Mouse (Mus musculus) layer of hippocampus, adult 11-12 months (tissue): ENCODE measurements around the gene Rtn4rl1.

ENCODE experiments used
- DNase-seq: peaks from one replicate; pipeline ENCODE4 v3.0.0; 2022; ENCODE audit warnings: low spot score

Gene Rtn4rl1

DNA sequence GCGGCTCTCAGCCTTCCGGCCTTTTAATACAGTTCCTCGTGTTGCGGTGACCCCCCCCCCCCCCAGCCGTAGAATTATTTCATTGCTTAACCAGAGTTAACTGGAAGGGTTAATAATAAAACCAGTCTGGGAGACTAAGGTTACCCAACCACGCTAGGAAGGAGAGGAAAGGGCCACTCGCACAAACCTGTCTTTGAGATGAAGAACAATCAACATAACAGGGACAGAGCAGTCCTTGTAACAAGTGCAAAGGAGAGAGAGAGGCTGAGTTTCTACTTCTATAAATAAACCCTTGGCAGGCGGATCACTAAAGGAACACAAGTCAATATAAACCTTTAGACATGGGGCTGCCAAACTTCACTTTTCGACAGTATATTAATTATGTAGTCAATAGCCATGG lies 104.0 kb downstream of the Rtn4rl1 start:
- DNase-seq, result no peak

- no peak for DNase-seq
These were observed 104.9 kb downstream of the Rtn4rl1 start for GRCm38 (mm10) chr11:75298491-75298890.

DNA sequence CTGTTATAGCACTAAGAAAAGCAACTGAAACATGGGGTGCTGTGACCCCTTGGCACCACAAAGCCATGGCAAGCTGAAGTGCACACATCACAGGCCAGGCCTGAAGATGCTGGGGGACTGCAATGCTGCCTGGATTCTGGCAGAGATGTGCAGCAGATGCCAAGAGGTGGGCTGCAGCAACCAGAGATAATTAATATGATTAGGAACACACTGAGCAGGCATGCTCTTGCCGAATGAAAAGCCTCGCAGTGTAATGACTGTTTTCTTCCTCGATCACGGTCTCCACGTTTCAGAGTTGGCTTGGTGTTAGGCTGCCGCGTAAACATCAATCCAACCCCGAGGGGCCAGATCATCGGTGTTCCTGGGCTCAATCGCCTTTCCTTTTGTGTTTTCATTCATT lies 106.2 kb downstream of the Rtn4rl1 start:
- DNase-seq, result no peak

GRCm38 (mm10) chr11:75300954-75301353 lies 107.4 kb downstream of the Rtn4rl1 start:
- no peak for DNase-seq

GRCm38 (mm10) chr11:75304797-75305196 lies 111.2 kb downstream of the Rtn4rl1 start:
- DNase-seq, result no peak

GRCm38 (mm10) chr11:75308650-75309049 lies 115.1 kb downstream of the Rtn4rl1 start:
- no peak for DNase-seq

DNA sequence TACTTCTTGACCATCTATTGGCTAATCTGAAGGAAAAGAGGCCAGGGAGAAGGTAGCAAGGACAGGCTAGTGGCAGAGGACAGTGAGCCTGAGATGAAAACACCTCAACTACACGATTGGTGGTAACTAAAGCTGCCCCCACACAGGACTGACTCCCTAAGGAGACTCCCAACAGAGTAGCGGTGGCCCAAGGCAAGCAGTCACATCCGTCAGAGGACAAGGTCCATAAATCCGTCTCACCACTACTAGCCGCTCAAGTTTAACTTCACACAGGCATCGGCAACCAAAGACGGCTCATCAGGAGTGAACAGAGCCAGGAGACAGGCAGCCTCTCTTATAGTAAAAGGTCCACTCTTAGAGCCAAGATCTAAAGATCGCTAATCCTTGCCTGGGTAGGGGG lies 117.2 kb downstream of the Rtn4rl1 start:
- DNase-seq, result no peak

DNA sequence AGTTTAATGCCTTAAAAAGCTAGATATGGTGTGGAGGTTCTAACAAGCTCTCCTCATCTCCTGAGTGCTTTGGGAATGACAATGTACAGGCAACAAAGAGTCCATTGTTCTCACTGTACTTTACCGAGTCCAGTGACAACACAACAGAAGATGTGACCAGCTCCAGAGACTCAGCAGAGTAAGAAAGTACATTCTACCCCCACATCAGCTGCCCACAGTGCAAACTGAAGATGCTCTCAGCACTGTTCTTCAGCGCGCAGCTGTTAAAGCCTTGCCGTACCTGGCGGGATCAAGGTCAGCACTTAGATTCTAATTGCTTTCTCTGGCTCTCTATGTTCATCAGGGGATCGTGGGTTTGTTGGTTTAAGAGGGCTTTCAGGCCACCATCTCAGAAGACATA lies 118.2 kb downstream of the Rtn4rl1 start:
- DNase-seq, result no peak

GRCm38 (mm10) chr11:75313834-75314233 lies 120.3 kb downstream of the Rtn4rl1 start:
- no peak for DNase-seq
